Mouse (Mus musculus) adrenal gland, adult 8-10 months (tissue): Measurements from ENCODE around the gene Rnf17. TPM values are rescaled to one million over a fixed set of nuclear protein-coding genes. Genes with fewer than 3 reads are reported as not detected.

Experiments used
- DNase-seq: peaks from one replicate; pipeline ENCODE4 v3.0.0; 2022
- total RNA-seq, 4 experiments: library from RNA; stranded (reverse); gene quantifications; 2 replicates each; pipeline ENCODE4 v1.2.4; 2022

Rnf17 gene
- total RNA-seq, result 1 to 10 TPM in 2 of 4 experiments, under 1 TPM in 2; 0.59 to 1.9 (median 1.2) TPM

GRCm38 (mm10) chr14:56402311-56403071, at the start of gene Rnf17:
Gene Rnf17, plus strand, starts transcription at chr14:56402581.
- no peak for DNase-seq

GRCm38 (mm10) chr14:56354803-56355202, 47.6 kb upstream of the Rnf17 start:
- no peak for DNase-seq

- no peak for DNase-seq
Measured at GRCm38 (mm10) chr14:56355396-56355795, 47.0 kb upstream of the Rnf17 start.

GRCm38 (mm10) chr14:56356196-56356595, 46.2 kb upstream of the Rnf17 start:
- DNase-seq, result peak; percentile 31

GRCm38 (mm10) chr14:56358422-56358821, 44.0 kb upstream of the Rnf17 start:
- no peak for DNase-seq

GRCm38 (mm10) chr14:56359131-56359530, 43.2 kb upstream of the Rnf17 start:
- no peak for DNase-seq

GRCm38 (mm10) chr14:56364711-56365237, 37.6 kb upstream of the Rnf17 start, which contains the start of gene Atp12a:
Gene Atp12a, plus strand, starts transcription at chr14:56365068.
- DNase-seq, result no peak

GRCm38 (mm10) chr14:56365292-56365691, 37.1 kb upstream of the Rnf17 start:
- DNase-seq, result no peak

GRCm38 (mm10) chr14:56366712-56367111, 35.7 kb upstream of the Rnf17 start:
- no peak for DNase-seq

GRCm38 (mm10) chr14:56368834-56369233, 33.5 kb upstream of the Rnf17 start:
- DNase-seq, result no peak

- peak; percentile 58 for DNase-seq
Measured at GRCm38 (mm10) chr14:56375731-56376130, 26.6 kb upstream of the Rnf17 start.

GRCm38 (mm10) chr14:56377745-56378144, 24.6 kb upstream of the Rnf17 start:
- no peak for DNase-seq

- DNase-seq, result no peak
Measured at GRCm38 (mm10) chr14:56379336-56379735, 23.0 kb upstream of the Rnf17 start.

- DNase-seq, result no peak
Measured at GRCm38 (mm10) chr14:56382366-56382765, 20.0 kb upstream of the Rnf17 start.

- DNase-seq, result no peak
Measured at GRCm38 (mm10) chr14:56390247-56390646, 12.1 kb upstream of the Rnf17 start.

- no peak for DNase-seq
Measured at GRCm38 (mm10) chr14:56393704-56394312, 8.6 kb upstream of the Rnf17 start.

- peak; percentile 10 for DNase-seq
Measured at GRCm38 (mm10) chr14:56398001-56398400, 4.4 kb upstream of the Rnf17 start.

- DNase-seq, result no peak
Measured at GRCm38 (mm10) chr14:56403072-56403375, 643 bp downstream of the Rnf17 start.

- no peak for DNase-seq
Measured at GRCm38 (mm10) chr14:56462090-56462489, 59.7 kb downstream of the Rnf17 start.

GRCm38 (mm10) chr14:56462729-56463128, 60.3 kb downstream of the Rnf17 start:
- no peak for DNase-seq

- DNase-seq, result no peak
Measured at GRCm38 (mm10) chr14:56468145-56468544, 65.8 kb downstream of the Rnf17 start.

- DNase-seq, result no peak
Measured at GRCm38 (mm10) chr14:56489806-56490205, 87.4 kb downstream of the Rnf17 start.

GRCm38 (mm10) chr14:56502407-56502806, 100.0 kb downstream of the Rnf17 start:
- DNase-seq, result no peak

- DNase-seq, result no peak
Measured at GRCm38 (mm10) chr14:56506743-56507142, 104.4 kb downstream of the Rnf17 start.
